Mouse (Mus musculus): Measurements from ENCODE around the gene Eif5a2. TPM values are rescaled to one million over a fixed set of nuclear protein-coding genes. Genes with fewer than 3 reads are reported as not detected.
A peak's percentile ranks its signal among the peaks of the same experiment; 100 is the strongest.
"Not testable (repeated sequence)": the region's sequence is repeated elsewhere in the genome, so short reads cannot be mapped to it uniquely, and the experiment has no call there.

Gene Eif5a2
- total RNA-seq (2014; fragmentation: Nextera tagmentation), result 0.23 and 1.6 TPM in 2 replicates
- total RNA-seq (2017), result 1.0 and 2.3 TPM in 2 replicates

DNA sequence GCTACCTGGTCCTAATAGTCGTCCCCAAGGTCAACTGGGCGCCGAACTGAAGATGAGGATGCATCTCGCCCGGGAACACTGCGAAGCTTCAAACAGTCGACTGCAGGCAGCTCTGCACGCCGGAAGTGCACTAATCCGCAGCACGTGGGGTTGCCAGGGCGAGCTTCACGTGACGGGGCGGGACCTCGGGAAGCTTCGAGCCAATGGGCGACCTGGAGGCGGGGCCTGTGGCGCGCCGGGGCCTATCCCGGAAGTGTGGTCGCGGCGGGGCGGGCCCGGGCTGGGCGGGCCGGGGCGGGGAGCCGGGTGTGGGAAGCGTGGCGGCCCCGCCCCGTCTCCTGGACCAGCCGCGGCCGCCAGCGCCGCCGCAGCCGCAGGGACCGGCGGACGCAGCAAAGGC, at the start of gene Eif5a2:
Gene Eif5a2, plus strand, starts transcription at position 283 of the 400 bp plus-strand sequence.
- peak; percentile 98 for ATAC-seq (replicated peaks; ENCODE audit: poor library complexity, severe bottlenecking)

DNA sequence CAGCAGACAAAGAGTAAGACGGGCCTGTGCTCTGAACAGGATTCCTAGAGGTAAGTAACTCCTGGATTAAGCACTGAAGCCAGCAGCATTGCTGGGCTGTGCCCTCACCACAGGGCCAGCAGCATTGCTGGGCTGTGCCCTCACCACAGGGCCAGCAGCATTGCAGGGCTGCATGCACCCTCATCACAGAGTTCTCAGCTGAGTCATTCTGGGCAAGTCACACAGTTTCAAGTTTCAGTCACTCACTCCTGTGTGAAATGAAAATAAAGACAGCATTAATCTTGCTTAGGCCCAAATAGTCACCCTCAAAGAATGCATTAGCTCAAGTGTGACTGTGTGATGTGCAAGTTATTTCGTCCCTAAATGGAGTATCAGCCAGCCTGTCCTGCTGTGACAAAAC, 46.4 kb upstream of the Eif5a2 start:
- ATAC-seq (replicated peaks; ENCODE audit: poor library complexity, severe bottlenecking), result no peak

DNA sequence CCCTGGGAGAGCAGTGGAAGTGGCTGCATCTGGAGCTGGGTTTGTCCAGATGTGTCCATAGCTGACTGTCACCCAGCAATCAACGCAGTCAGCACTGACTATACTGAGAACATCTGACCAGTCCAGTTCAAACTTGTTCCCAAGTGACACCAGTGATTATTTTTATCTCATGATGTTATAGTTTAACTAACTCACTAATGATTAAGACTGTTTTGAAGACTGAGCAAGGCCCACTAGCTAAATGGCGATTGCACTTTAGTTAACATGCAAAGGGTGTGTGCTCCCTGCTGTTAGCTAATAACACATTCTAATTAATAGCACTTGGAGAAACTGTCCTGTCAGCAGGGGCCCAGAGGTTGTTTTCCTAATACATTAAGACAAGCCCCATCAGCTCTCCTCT, 44.1 kb upstream of the Eif5a2 start:
- no peak for ATAC-seq (replicated peaks; ENCODE audit: poor library complexity, severe bottlenecking)

DNA sequence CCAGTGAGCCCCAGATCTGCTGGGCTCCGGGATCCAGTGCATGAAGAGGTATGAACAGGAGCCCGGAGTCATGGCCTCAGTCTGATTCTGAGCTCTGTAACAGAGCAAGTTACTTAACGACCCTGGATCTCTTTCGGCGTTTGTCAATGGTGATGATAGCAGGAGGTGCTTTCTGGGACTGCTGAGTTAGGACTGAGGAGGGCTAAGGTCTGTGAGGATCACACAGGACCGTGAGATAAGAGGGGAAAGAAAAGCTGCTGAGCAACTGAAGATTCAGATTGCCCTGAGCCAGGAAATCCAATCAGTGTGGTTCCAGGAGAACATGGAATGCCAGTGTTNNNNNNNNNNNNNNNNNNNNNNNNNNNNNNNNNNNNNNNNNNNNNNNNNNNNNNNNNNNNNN, 40.7 kb upstream of the Eif5a2 start:
- ATAC-seq (replicated peaks; ENCODE audit: poor library complexity, severe bottlenecking), result no peak

DNA sequence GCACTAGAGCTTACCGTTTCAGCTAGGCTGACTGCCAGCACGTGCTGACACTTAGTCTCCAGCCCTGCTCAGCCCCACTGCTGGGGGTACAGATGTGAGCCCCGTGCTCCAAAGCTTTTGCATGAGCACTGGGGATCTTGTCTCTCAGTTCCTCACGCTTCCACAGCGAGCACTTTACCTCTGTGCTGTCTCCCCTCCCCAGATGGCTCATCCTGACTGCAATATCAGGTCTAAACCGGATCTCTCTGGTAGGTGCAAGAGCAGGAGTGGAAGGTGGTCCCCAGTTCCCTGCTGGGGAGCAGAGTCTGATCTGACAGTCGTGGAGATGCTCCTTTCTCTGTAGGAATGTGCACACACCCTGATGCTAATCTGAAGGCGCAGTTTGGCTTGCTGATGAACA, 37.8 kb upstream of the Eif5a2 start:
- no peak for ATAC-seq (replicated peaks; ENCODE audit: poor library complexity, severe bottlenecking)

DNA sequence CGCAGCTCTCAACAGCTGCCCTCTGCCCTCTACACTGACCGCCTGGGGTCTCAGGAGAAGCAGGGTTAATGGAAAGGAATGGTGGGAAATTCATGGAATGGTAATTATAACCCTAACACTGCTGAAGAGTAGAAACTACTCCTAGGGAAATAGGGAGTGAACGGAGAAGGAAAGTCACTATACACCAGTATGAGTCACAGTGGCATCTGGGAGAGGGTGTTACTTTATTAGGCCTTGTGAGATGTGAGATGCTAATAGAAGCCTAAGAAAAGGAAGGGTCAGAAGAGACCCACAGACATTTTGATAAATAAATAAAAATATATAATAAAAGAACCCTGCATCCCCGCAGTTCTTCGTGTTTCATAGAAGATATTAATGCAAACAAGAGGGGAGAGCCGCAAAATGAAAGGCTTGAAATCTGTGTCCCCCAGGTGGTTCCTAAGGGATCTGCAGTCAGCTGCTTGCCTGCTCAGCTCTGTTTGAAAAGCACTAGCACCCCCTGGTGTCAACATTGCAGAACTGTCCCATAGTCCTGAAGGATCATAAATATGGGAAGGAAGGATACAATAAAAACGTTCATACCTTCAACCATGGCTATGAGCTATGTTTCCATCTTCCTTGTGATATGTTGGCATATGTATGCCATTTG, 35.1 kb upstream of the Eif5a2 start:
- ATAC-seq (replicated peaks; ENCODE audit: poor library complexity, severe bottlenecking), result peak; percentile 100

DNA sequence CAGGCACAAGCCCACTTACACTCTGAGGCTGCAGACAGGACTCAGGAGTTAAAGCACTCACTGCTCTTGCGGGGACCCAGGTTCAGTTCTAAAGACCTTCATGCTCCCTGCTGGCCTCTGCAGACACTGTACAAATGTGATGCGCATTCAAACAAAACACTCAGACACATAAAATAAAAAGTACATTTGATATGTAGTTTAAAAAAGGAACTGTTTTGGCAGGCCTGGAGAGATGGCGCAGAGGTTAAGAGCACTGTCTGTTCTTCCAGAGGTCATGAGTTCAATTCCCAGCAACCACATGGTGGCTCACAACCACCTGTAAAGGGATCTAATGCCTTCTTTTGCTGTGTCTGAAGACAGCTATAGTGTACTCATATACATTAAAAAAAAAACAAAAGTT, 32.9 kb upstream of the Eif5a2 start:
- ATAC-seq (replicated peaks; ENCODE audit: poor library complexity, severe bottlenecking), result no peak

DNA sequence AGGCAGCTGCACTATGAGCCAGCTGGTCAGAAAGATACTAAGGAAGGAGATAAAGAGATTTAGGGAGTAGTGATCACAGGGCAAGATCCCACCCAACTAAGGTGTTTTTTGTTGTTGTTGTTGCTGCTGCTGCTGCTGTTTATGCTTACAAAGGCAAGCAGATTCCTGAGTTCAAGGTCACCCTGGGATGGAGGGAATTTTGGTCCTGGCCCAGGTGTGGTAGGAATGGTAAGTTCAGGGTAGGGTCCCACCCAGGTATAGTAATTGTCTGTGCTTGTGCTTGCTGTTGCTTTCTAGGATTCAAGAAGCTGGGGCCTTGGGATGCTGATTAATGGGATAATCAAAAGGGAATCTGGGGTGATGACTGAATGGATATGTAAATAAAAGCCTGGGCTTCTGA, 32.1 kb upstream of the Eif5a2 start:
- ATAC-seq (replicated peaks; ENCODE audit: poor library complexity, severe bottlenecking), result no peak

DNA sequence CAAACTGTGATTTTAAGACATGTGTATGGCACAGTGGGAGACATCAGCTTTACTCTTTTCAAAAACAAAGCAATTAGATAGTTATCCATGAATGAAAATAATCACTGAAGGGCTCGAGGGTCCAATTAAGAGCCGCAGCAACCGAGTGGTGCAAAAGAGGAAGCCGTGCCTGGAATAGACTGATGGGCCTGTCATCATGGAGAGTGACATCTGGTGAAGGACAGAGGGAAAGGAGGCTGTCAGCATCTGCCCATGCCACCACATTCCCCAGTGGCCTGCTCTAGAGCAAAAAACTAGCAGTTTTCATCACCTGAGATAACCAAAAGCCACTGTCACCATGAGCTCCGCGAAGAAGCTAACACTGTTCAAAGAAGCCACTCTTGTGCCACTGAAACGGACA, 25.6 kb upstream of the Eif5a2 start:
- no peak for ATAC-seq (replicated peaks; ENCODE audit: poor library complexity, severe bottlenecking)

DNA sequence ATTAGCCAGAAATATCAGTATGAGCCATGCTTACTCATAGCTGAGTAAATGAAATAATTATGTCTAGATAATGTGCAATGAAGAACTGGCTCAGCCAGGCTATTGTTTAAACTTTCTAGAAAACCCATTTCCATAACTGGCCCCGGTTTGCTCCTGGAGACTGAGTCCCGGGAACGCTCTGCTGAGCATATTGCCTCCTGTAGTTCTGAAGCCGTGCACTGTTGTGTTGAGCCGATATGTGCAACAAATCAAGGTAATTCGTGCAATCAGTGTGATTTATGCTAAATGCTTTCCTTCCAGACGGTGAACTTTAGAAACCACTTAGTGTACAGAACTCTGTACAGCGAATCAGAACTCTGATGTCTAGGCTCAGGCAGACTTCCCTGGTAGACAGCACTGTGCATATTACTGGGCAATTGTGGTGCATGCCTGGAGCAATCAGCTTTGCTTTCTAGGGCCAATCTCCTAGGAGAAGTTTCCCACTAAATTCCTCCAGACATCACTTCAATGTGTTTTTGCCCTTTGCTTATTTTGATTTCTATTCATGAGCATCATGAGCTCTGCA, 19.8 kb upstream of the Eif5a2 start:
- ATAC-seq (replicated peaks; ENCODE audit: poor library complexity, severe bottlenecking), result no peak

DNA sequence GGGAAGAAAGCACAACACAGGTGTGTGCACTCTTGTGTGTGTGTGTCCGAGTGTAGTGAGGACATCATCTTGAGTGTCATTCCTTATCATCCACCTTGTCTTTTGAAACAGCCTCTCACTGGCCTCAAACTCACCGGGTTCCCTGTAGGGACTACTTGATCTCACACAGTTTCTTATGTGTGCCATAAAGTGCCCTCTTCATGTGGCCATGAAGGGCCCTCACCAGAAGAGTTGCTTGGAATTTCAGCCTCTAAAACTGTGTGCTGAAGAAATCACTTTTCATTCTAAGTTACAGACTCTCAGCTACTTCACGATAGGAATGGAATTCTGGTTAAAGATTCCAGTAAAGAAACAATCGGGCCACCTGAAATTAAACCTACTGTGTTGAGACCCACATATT, 14.1 kb upstream of the Eif5a2 start:
- no peak for ATAC-seq (replicated peaks; ENCODE audit: poor library complexity, severe bottlenecking)

DNA sequence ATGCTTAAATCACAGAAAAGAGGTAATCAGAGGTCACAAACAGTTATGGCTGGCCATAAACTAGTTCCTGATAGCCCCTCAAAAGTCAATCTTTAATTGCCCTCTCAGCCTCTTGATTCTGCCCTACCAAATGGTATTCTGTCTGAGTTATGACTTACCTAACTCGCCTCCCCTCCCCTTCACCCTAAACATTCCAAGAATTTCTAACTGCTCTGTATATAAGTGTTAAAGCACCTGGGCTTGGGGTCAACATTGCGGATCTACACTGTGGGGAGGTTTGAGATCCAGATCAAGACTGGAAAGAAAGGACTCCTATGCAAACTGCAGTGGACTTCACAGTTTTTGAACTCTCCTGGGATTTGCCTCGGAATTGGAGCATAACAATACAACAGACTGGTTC, 12.9 kb upstream of the Eif5a2 start:
- no peak for ATAC-seq (replicated peaks; ENCODE audit: poor library complexity, severe bottlenecking)

DNA sequence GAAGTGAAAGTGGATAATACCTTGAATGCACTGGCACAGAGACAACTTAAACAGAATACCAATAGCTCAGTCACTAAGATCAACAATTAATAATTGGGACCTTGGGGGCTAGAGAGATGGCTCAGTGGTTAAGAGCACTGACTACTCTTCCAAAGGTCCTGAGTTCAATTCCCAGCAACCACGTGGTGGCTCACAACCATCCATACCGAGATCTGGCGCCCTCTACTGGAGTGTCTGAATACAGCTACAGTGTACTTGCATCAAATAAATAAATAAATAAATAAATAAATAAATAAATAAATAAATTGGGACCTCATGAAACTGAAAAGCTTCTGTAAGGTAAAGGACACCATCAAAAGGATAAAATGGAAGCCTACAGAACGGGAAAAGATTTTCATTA, 8.2 kb upstream of the Eif5a2 start:
- ATAC-seq (replicated peaks; ENCODE audit: poor library complexity, severe bottlenecking), result not testable (repeated sequence)

DNA sequence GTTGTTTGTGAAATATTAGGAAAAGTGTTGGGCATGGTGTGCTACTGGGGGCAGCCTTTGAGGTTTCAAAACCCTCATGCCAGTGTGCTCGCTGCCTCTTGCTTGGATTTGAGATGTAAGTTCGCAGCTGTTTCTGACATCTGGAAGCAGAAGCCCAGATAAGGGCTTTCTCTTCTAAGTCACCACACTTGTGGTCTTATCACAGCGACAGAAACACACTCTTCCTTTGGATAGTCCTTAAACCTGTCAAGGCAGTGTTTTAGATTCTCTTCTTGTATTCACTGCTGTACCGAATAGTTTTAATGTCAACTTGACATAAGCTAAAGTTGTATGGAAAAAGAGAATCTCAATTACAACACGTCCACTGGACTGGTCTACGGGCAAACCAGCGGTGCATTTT, 5.7 kb upstream of the Eif5a2 start:
- ATAC-seq (replicated peaks; ENCODE audit: poor library complexity, severe bottlenecking), result no peak

DNA sequence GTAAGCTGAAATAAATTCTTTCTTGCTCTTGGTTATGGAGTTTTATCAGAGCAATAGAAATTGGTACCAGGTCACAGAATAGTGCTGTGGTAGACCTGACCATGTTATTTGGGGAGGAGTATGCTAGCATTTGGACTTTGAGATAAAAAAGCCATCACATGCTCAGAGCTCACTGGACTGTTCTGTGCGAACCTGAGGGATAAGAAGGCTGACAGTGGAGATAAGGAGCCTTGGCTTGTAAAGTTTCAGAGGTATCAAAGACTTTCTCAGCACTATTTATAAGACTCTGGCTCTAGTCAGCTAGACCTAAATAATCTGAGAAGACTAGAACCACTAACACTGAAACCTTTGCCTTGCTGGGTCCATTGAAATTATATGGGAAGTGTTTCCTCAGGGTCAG, 5.1 kb upstream of the Eif5a2 start:
- no peak for ATAC-seq (replicated peaks; ENCODE audit: poor library complexity, severe bottlenecking)

DNA sequence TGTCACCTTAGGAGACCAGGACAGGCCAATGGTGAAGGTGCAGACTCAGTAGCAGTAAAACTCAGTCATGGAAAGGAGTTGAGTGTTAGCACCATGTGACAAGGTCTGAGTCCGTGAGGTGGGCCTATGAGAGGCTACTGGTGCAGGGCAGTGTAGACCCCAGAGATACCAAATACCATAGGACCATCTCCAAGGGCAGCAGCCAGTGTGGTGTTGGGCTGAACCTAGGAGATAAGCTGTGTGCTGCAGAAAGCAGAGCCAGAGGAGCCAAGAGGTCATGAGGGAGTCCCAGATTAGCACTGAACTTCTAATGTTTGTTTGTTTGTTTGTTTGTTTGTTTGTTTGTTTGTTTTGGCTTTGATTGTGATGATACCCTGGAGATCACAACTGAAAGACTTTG, 4.6 kb upstream of the Eif5a2 start:
- ATAC-seq (replicated peaks; ENCODE audit: poor library complexity, severe bottlenecking), result no peak

DNA sequence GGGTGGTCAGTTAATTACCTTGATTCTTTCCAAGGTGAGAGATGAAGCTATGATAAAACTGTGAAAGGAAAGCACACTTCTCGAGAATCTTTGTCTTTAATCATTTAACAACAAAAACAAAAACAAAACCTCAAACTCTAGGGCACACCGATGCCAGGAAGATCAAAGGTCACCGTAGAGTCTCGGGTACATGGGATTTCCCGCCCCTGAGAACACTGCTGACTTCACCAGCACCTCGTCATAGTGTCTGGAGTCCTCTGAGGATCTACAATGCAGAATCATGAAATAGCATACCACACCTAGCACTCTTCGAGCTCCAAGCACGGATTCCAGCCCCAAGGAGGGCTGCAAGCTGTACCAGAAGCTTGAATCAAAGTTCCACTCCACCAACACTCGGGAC, 565 bp upstream of the Eif5a2 start:
- ATAC-seq (replicated peaks; ENCODE audit: poor library complexity, severe bottlenecking), result no peak; the same call in 1 of the 2 replicates

DNA sequence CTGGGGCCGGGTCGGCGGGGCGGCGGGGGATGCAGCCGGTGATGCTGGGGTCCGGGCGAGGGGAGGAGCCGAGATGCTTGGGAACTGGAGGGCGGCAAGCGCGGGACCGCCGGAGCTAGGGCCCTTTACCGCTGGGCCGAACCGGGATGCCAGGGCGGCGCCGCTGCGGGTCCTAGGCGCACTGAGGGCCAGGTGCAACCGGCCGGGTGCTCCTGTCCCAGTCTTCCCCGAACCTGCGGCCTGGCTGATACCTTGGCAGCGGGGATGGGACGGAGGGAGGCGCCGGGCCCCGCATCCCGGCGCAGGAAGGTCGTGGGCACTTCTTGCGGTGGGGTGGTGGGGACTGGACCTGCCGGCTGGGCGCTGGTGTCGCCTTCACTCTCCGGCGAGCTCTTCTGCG, 346 bp downstream of the Eif5a2 start:
- peak; percentile 8; the same call in 1 of the 2 replicates for ATAC-seq (replicated peaks; ENCODE audit: poor library complexity, severe bottlenecking)

DNA sequence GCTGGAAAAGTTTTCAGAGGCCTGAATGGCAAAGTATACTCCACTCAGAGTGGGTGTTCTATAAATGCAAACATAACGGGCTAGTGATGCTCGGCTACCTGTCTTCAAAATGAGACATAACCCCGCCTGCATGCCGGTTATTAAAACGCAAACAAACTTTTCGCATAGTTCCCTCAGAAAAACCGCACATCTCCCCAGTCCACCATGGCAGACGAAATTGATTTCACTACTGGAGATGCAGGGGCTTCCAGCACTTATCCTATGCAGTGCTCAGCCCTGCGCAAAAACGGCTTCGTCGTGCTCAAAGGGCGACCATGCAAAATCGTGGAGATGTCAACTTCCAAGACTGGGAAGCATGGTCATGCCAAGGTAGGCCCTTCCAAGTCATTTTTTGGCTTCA, 772 bp downstream of the Eif5a2 start:
- ATAC-seq (replicated peaks; ENCODE audit: poor library complexity, severe bottlenecking), result no peak

DNA sequence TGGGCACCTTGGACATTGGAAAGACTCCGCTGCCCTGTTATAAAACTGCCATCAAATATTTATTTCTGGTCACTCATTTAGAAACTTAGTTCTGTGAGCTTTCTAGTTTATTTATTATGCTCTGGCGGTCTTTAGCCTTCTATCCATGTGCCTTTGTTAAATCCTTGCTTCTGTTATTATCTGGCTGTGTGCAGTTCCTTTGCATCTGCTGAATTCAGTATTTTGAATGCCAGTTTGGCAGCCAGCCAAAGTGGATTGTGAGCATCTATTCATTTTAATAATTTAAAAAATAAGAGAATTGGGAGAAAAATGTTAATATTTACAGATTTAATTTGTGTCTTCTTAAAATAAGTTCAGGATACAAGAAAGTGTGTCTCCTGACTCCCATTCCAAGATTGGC, 3.1 kb downstream of the Eif5a2 start:
- no peak for ATAC-seq (replicated peaks; ENCODE audit: poor library complexity, severe bottlenecking)

DNA sequence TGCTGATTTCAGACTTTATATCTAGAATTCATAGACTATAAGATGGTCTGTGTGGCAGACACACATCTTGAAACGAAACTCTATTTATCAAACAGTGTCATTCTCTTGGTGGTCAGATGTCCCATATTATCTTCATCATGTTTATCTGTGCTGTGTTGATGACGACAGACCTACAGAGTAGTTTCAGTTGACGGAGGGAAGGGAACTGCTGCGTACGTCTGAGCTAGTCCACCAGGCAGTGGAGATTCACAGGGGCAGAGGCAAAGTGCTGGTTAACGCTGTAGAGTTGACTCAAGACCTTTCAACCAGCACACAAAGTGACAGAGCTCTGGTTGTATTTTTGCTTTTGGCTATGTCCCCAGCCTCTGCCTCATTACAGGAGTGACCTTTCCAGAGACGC, 13.8 kb downstream of the Eif5a2 start:
- no peak for ATAC-seq (replicated peaks; ENCODE audit: poor library complexity, severe bottlenecking)

DNA sequence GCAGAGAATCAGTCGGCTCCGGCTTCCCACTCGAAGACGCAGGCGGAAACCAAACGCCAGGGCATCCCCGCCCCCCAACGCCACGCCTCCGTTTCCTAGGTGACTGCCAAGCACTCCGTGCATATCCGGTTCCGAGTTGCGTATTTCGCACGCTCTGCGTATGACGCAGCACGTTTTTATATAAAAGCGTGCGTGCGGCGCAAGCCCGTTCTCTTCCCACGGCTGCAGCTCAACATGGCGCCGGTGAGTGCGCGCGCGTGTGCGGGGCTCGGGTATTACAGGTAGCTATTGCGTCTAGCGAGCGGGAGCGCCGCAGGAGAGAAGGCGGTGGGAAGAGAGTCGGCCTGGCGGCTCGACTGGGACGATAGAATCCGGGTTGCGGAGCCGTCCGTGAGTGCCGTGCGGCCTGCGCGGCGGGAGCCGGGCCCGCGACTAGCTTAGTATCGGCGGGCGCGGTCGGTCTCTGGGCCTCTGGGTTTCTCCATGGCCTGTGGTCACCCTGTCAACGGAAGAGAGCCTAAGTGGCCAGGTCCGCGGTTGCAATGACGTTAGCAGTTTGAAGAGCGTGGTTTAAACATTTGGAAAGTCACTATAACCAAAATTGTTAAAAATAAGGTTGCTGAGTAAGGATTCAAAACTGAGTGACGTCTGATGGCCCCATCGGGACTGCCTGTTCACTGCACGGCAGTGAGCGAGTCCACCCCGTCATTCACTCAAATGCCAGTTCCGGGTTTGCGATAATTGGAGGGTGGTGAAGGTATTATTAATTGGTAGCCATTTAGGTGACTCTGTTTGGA, 24.4 kb downstream of the Eif5a2 start, which contains the start of gene Rpl22l1:
Gene Rpl22l1, plus strand, starts transcription at position 136 of the 797 bp plus-strand sequence.
- ATAC-seq (replicated peaks; ENCODE audit: poor library complexity, severe bottlenecking), result peak; percentile 94

Measured in granulocyte monocyte progenitor cell, adult 5-6 weeks (primary cell).